Mouse (Mus musculus): ENCODE measurements around the gene Rragd.

GRCm38 (mm10) chr4:32982716-32983175, at the start of gene Rragd:
- TF ChIP-seq CTCF (IDR thresholded peaks at IDR 0.05; ENCODE audit: control insufficient read depth, insufficient read depth, insufficient read length) (no peak), MYOG (IDR thresholded peaks at IDR 0.05; ENCODE audit: control insufficient read depth, extremely low read depth, insufficient read length) (no peak), USF1 (IDR thresholded peaks at IDR 0.05; ENCODE audit: low read depth) (no peak), MYOD1 (IDR thresholded peaks at IDR 0.05; ENCODE audit: control insufficient read depth, insufficient read length, low read depth) (no peak), CEBPB (IDR thresholded peaks at IDR 0.05; ENCODE audit: low read depth) (no peak)

Measured in C2C12 (cell line).